Mouse (Mus musculus) cerebellum, adult 9-10 months (tissue): ENCODE results near the gene Vegfd.
A peak's percentile ranks its signal among the peaks of the same experiment; 100 is the strongest.

ENCODE experiments used
- DNase-seq: peaks from one replicate; pipeline ENCODE4 v3.0.0; 2022

Gene Vegfd

GRCm38 (mm10) chrX:164419955-164420354 lies 46.8 kb downstream of the Vegfd start:
- DNase-seq, result no peak

DNA sequence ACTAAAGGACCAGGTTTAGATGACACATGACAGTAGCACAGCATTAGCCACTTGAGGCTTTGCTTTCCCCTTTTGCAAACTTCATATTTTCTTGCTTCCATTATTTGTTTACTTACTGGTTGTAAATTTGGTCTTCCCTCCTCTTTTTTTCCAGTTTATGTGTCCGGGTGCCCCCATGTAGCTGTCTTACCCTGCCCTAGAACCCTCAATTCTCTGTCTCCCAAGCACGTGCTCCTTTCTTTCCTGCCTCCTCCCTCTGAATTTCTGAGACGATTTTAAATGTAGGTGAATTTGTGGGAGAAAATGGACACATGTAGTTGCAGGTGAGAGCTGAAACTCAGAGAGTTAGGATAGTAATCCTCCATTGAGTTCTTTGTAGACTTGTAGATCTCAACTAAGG lies 47.3 kb downstream of the Vegfd start:
- DNase-seq, result no peak

GRCm38 (mm10) chrX:164424821-164425220 lies 51.6 kb downstream of the Vegfd start:
- no peak for DNase-seq

GRCm38 (mm10) chrX:164427295-164427694 lies 54.1 kb downstream of the Vegfd start:
- no peak for DNase-seq

- no peak for DNase-seq
Observed at GRCm38 (mm10) chrX:164428224-164428623, 55.0 kb downstream of the Vegfd start.

GRCm38 (mm10) chrX:164430621-164431020 lies 57.4 kb downstream of the Vegfd start:
- no peak for DNase-seq

- no peak for DNase-seq
Observed at GRCm38 (mm10) chrX:164431133-164431532, 58.0 kb downstream of the Vegfd start.

GRCm38 (mm10) chrX:164431541-164431940 lies 58.4 kb downstream of the Vegfd start:
- no peak for DNase-seq

DNA sequence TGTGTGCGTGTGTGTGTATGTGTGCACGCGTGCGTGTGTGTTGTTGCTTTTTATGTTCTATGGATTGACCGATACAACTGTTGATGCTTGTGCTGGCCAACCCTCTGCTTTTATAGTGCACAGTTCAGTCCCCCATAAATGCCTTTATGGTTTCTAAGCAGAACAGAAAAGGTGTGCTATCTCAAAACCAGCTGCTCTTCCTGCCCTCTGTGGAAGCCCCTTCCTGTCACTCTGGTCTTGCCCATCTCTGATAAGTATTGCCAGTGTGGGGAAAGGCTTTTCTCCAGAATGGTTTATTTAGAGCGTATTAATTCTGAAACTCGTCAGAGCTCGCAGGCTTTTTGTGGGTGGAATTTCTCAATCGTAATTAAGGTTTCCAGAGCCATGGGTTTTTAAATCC lies 59.5 kb downstream of the Vegfd start:
- no peak for DNase-seq

GRCm38 (mm10) chrX:164436709-164437108 lies 63.5 kb downstream of the Vegfd start, which contains the start of gene Asb11:
Gene Asb11 (plus strand): TSS chrX:164436994.
- no peak for DNase-seq

- DNase-seq, result no peak
Observed at GRCm38 (mm10) chrX:164439462-164439861, 66.3 kb downstream of the Vegfd start.

GRCm38 (mm10) chrX:164440140-164440539 lies 67.0 kb downstream of the Vegfd start:
- no peak for DNase-seq

DNA sequence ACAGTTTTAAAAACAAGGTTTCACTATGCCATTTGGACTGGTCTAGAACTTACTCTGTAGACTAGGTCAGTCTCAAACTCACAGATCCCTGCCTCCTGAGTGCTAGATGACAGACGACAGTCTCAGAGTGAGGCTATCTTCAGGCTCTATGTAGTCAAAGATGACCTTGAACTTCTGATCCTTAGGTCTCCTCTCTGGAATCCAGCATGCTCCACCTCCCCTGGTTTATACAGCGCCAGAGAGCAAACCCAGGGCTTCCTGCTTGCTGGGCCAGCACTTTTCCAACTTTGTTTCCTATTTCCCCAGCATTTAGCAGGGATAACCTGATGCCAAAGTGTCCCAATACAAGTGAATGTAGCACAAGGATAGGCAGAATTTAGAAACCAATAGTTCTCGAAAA lies 67.5 kb downstream of the Vegfd start:
- no peak for DNase-seq

DNA sequence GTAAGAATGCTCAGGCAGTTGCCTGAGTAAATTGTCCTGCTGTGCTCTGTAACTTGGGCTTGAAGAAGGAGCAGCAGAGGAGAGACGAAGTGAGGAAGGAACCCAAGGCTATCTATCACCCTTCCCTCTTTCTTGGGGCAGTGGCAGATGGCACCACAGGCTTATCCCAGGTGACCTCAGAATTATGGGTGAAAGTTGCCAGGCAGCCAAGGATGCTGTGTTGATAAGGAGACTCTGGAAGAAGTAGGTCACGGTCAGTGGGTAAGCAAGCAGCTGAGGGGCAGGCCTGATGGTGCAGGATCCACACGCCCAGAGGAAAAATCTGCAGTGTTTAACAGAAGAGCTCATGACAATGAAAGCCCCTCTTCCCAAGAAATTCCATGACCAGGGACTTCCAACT lies 68.1 kb downstream of the Vegfd start:
- no peak for DNase-seq

- DNase-seq, result no peak
Observed at GRCm38 (mm10) chrX:164445601-164446000, 72.4 kb downstream of the Vegfd start.

DNA sequence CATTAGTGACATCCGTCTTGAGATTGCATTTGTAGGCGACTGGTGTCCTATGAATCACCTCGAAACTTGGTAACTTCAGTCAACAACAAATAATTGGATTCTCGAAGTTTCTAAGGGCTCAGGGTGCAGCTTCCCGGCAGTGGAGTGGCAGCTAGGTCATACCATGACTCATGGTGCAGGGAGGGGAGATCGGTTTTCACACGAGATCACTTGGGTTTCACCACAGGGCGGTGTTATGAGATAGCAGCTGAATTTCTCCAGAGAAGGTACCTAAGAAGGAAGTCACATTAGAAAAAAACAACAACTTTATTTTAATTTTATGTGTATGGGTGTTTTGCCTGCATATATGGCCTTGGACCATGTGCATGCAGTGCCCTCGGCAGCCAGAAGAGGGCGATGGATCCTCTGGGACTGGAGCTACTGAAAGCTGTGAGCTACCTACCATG lies 73.0 kb downstream of the Vegfd start:
- no peak for DNase-seq

- no peak for DNase-seq
Observed at GRCm38 (mm10) chrX:164446835-164447681, 73.9 kb downstream of the Vegfd start.

DNA sequence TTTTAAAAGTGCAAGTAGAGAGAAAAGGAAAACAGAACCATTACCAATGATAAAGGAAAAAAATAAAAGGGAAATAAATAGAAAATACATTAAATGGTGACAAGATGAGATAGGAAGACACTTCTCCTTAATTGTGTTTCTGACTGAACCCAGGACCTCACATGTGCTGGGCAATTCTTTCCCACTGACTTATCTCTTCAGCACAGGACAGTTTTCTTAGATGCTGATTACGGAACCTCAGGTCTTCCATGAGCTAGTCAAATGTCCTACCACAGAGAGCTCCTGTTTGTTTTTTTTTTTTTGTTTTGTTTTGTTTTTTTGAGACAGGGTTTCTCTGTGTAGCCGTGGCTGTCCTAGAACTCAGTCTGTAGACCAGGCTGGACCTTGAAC lies 74.5 kb downstream of the Vegfd start:
- no peak for DNase-seq

- DNase-seq, result peak; percentile 54
Observed at GRCm38 (mm10) chrX:164449201-164449600, 76.0 kb downstream of the Vegfd start.
